Mouse (Mus musculus) C2C12 (cell line): Measurements from ENCODE around the gene Rnf169.

Experiments
- CEBPB ChIP-seq: IDR thresholded peaks from one replicate; pipeline ENCODE4 v1.6.1; 2011; ENCODE audit warnings: low read depth, mild to moderate bottlenecking, control low read depth, moderate library complexity
- CTCF ChIP-seq: IDR thresholded peaks from one replicate; pipeline ENCODE4 v1.5.1; 2011; ENCODE audit not compliant: control insufficient read depth, insufficient read depth, insufficient read length
- FOSL1 ChIP-seq: IDR thresholded peaks from one replicate; pipeline ENCODE4 v1.8.0; 2011; ENCODE audit warnings: mild to moderate bottlenecking, low read length; ENCODE audit not compliant: poor library complexity, insufficient read depth, severe bottlenecking
- MAX ChIP-seq: IDR thresholded peaks from one replicate; pipeline ENCODE4 v1.6.1; 2011; ENCODE audit warnings: mild to moderate bottlenecking, control low read depth
- MYOD1 ChIP-seq: IDR thresholded peaks from one replicate; pipeline ENCODE4 v1.6.1; 2011; ENCODE audit warnings: low read depth; ENCODE audit not compliant: control insufficient read depth, insufficient read length
- MYOG ChIP-seq: IDR thresholded peaks from one replicate; pipeline ENCODE4 v1.6.1; 2011; ENCODE audit not compliant: control insufficient read depth, insufficient read length; ENCODE audit errors: extremely low read depth
- USF1 ChIP-seq: IDR thresholded peaks from one replicate; pipeline ENCODE4 v1.6.1; 2011; ENCODE audit warnings: low read depth, mild to moderate bottlenecking, control low read depth, moderate library complexity

DNA sequence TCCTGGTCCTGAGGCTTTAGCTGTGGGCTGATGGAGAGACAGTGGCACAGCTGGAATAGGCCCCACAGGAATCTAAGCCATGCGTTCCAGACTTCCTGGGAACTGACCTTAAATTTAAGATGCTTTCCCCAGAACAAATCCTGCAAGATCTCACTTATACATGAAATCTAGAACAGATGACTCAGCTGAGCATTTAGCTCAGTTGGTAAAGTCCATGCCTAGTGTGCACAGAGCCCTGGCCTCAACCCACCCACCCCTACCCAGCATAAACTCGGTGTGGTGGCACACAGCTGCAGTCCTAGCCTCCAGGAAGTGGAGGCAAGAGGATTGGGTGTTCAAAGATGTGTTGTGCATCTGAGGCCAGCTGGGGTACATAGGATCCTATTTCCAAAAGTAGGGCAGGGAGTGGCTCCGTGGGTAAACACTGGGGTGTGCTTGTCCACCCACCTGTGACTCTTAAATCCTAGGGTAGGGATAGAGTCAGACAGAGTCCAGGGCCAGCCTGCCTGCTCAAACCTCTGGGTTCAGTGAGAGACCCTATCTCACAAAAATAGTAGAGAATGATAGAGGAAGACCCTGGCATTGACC lies 90.0 kb downstream of the Rnf169 start:
- no peak for TF ChIP-seq CTCF
- TF ChIP-seq FOSL1 = no peak
- no peak for TF ChIP-seq CEBPB
- TF ChIP-seq MYOD1 = no peak
- TF ChIP-seq MAX = no peak
- no peak for TF ChIP-seq USF1
- no peak for TF ChIP-seq MYOG
